Mouse (Mus musculus): ENCODE measurements around the gene Prcp. TPM values are rescaled to one million over a fixed set of nuclear protein-coding genes. Genes with fewer than 3 reads are reported as not detected.

Gene Prcp
- total and polyA plus RNA-seq, 3 experiments: 20.1 to 28.9 (median 27.8) TPM

DNA sequence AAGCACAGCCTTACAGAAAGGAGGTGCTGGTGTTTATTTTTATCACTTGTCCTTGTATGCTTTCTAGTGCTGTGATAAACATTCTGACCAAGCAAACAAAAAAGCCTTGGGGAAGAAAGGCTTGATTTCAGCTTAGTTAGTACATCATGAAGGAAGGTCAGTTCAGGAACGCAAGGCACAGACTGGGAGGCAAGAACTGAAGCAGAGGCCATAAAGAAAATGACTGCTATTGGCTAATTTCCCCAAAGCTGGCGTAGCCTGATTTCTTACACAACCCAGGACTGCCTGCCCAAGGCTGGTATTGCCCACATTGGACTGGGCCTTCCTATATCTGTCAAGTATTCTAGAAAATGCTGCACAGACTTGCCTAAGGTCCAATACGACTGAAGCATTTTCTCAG lies 26.0 kb upstream of the Prcp start:
- no peak overlapping the region for H3K9ac ChIP-seq (ENCODE audit: insufficient read depth, low read depth)
- H3K27me3 ChIP-seq (replicated peaks): no peaks in the 10 kb centered on the region
- no peaks in the 10 kb centered on the region for H3K9me3 ChIP-seq (replicated peaks; ENCODE audit: low read length)
- H3K79me2 ChIP-seq (replicated peaks; ENCODE audit: control insufficient read depth, extremely low read depth, insufficient read depth, poor library complexity, severe bottlenecking): no peaks in the 10 kb centered on the region
- H3K4me1 ChIP-seq (ENCODE audit: control insufficient read depth in 1 of 2, insufficient read depth in 2 of 2): no peaks in the 10 kb centered on the region
- no peak overlapping the region for H3K4me2 ChIP-seq (ENCODE audit: insufficient read depth, low read depth, poor library complexity, severe bottlenecking)
- dilution Hi-C loops (cut with MboI; ENCODE audit: extremely low pct_ligation_motif_present, extremely low pct_unique_long_range_greater_than_20kb, low sequenced_read_pairs): no loop called here
- no peak overlapping the region for H3K27ac ChIP-seq (ENCODE audit: insufficient read depth, low read depth)
- no peak for DNase-seq (ENCODE audit: extremely low read depth)
- TF ChIP-seq EP300 (IDR thresholded peaks at IDR 0.05; ENCODE audit: low read length): no peak
- TF ChIP-seq POLR2A (IDR thresholded peaks at IDR 0.05; ENCODE audit: low read depth, low read length): no peak
- TF ChIP-seq SMC3 (IDR thresholded peaks at IDR 0.05; ENCODE audit: low read depth, low read length): no peak
- no peak overlapping the region for H3K4me3 ChIP-seq (replicated peaks in 1 of 3; ENCODE audit: low read depth in 2 of 3, low read length in 2 of 3, poor library complexity in 1 of 3)
- in situ Hi-C loops (cut with MboI; ENCODE audit: low pct_ligation_motif_present, low pct_unique_long_range_greater_than_20kb, low sequenced_read_pairs): no loop called here
- no peaks in the 10 kb centered on the region for H3K36me3 ChIP-seq (replicated peaks in 1 of 2; ENCODE audit: control insufficient read depth in 1 of 2, insufficient read depth in 1 of 2, low read length in 1 of 2)

DNA sequence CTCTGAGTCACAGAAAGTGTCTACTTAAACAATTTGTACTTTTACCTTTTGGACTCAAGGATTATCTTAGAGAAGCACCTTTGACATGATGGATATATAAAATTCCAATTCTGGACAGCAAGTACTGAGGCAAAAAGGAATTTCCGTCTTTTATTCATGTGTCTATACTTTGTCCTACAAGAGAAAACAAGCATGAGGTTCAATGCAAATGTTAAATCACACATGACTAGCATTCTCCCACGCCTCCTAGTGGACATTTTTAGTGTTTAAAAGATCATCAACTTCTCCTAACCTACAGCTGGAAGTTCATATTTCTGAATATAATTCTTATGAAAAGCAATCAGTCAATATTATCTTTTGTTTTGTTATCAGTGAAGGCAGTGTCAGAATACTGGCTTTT lies 7.7 kb upstream of the Prcp start:
- Histone ChIP-seq H3K4me3 (replicated peaks in 1 of 3; ENCODE audit: low read depth in 2 of 3, low read length in 2 of 3, poor library complexity in 1 of 3) (no peak overlapping the region), H3K36me3 (replicated peaks in 1 of 2; ENCODE audit: control insufficient read depth in 1 of 2, insufficient read depth in 1 of 2, low read length in 1 of 2) (peaks cover 15 to 63% of the 10 kb centered on the region in 2 experiments), H3K27ac (ENCODE audit: insufficient read depth, low read depth) (no peak overlapping the region), H3K9me3 (replicated peaks; ENCODE audit: low read length) (no peaks in the 10 kb centered on the region), H3K27me3 (replicated peaks) (no peaks in the 10 kb centered on the region), H3K4me1 (ENCODE audit: control insufficient read depth in 1 of 2, insufficient read depth in 2 of 2) (peaks cover 0 to 13% of the 10 kb centered on the region in 2 experiments; a peak in 1 of 4 replicates), H3K9ac (ENCODE audit: insufficient read depth, low read depth) (no peak overlapping the region), H3K4me2 (ENCODE audit: insufficient read depth, low read depth, poor library complexity, severe bottlenecking) (no peak overlapping the region), H3K79me2 (replicated peaks; ENCODE audit: control insufficient read depth, extremely low read depth, insufficient read depth, poor library complexity, severe bottlenecking) (peaks cover 5% of the 10 kb centered on the region; the same call in 1 of the 2 replicates)
- peak; percentile 54; the same call in 1 of the 2 replicates for TF ChIP-seq MAX (IDR thresholded peaks at IDR 0.05; ENCODE audit: low read length)
- no peak for TF ChIP-seq HCFC1 (IDR thresholded peaks at IDR 0.05; ENCODE audit: low read depth, low read length)
- TF ChIP-seq CTCF (conservative IDR thresholded peaks at IDR 0.05 in 1 of 2, IDR thresholded peaks at IDR 0.05 in 1 of 2; ENCODE audit: low read depth in 2 of 2, low read length in 2 of 2): peak; percentile 39 to 81; a peak in 3 of 4 replicates
- TF ChIP-seq SIN3A (IDR thresholded peaks at IDR 0.05; ENCODE audit: low read length): no peak
- no peak for TF ChIP-seq E2F4 (IDR thresholded peaks at IDR 0.05; ENCODE audit: insufficient replicate concordance, low read depth, low read length)
- TF ChIP-seq POLR2A (IDR thresholded peaks at IDR 0.05; ENCODE audit: low read depth, low read length): no peak
- TF ChIP-seq ZMIZ1 (IDR thresholded peaks at IDR 0.05; ENCODE audit: low read depth, low read length): no peak
- no peak for TF ChIP-seq ZNF384 (IDR thresholded peaks at IDR 0.05; ENCODE audit: low read depth, low read length)
- no peak for TF ChIP-seq EP300 (IDR thresholded peaks at IDR 0.05; ENCODE audit: low read length)
- no peak for TF ChIP-seq USF1 (IDR thresholded peaks at IDR 0.05; ENCODE audit: low read depth, low read length)
- no peak for TF ChIP-seq GABPA (IDR thresholded peaks at IDR 0.05; ENCODE audit: insufficient replicate concordance, low read depth, low read length)
- no peak for TF ChIP-seq CHD1 (IDR thresholded peaks at IDR 0.05; ENCODE audit: low read depth, low read length)
- TF ChIP-seq MAFK (IDR thresholded peaks at IDR 0.05; ENCODE audit: insufficient replicate concordance, low read length): no peak
- TF ChIP-seq USF2 (conservative IDR thresholded peaks at IDR 0.05; ENCODE audit: low read depth, low read length): no peak
- TF ChIP-seq MYC (IDR thresholded peaks at IDR 0.05; ENCODE audit: low read depth, low read length): peak; percentile 77; the same call in 1 of the 2 replicates
- 0 out of 2 replicates have a peak, but pooled peaks have one; percentile 26 for TF ChIP-seq ZC3H11A (IDR thresholded peaks at IDR 0.05; ENCODE audit: low read depth, low read length)
- TF ChIP-seq BHLHE40 (IDR thresholded peaks at IDR 0.05; ENCODE audit: low read depth, low read length): no peak
- peak; percentile 82 for TF ChIP-seq SMC3 (IDR thresholded peaks at IDR 0.05; ENCODE audit: low read depth, low read length)
- no peak for TF ChIP-seq MXI1 (IDR thresholded peaks at IDR 0.05; ENCODE audit: low read depth, low read length)
- no peak for TF ChIP-seq CHD2 (IDR thresholded peaks at IDR 0.05; ENCODE audit: low read length)
- peak; percentile 77 for TF ChIP-seq RAD21 (IDR thresholded peaks at IDR 0.05; ENCODE audit: low read depth, low read length)
- dilution Hi-C loops (cut with MboI; ENCODE audit: extremely low pct_ligation_motif_present, extremely low pct_unique_long_range_greater_than_20kb, low sequenced_read_pairs) (no loop called here), in situ Hi-C loops (cut with MboI; ENCODE audit: low pct_ligation_motif_present, low pct_unique_long_range_greater_than_20kb, low sequenced_read_pairs) (loop anchor here (5.0 kb wide), 1 partner anchor 229 kb away; the partner anchor contains the start of gene Ankrd42)
- peak; percentile 71 for DNase-seq (ENCODE audit: extremely low read depth)

Measured in CH12.LX (cell line).